13 mouse cellular contexts compared by ENCODE assay signal in genomic region chr6:132649399-132649798, GRCm38 (mm10). TPM values are rescaled to one million over a fixed set of nuclear protein-coding genes. Genes with fewer than 3 reads are reported as not detected.
A peak's percentile ranks its signal among the peaks of the same experiment; 100 is the strongest.
DNase-seq lines count a peak whose midpoint lies in the region; ATAC-seq and TF ChIP-seq lines count a peak whose summit lies in the region.
"Had no signal": no experiment of that assay in that cellular context is flagged by ENCODE, and none has a peak within 500 bp of the region (broad histone marks: within the 10 kb centered on the region; RNA-seq: fewer than 3 reads in every experiment).

No protein-coding gene starts in this region.

- no peaks in the 10 kb centered on the region for H3K27me3 ChIP-seq in hindbrain, embryonic 11.5 days (ENCODE audit: control insufficient read depth, insufficient read depth, low read length)
- H3K27me3 ChIP-seq in hindbrain, embryonic 13.5 days, result no peaks in the 10 kb centered on the region
- no peaks in the 10 kb centered on the region for H3K27me3 ChIP-seq in midbrain, embryonic 14.5 days (ENCODE audit: control insufficient read depth, insufficient read depth, low read length)
- no peaks in the 10 kb centered on the region for H3K27me3 ChIP-seq in midbrain, embryonic 15.5 days (replicated peaks)
- H3K27me3 ChIP-seq in thymus, adult 2 months (ENCODE audit: control insufficient read depth, insufficient read depth, low read length), result no peaks in the 10 kb centered on the region
- H3K27me3 ChIP-seq: heart, embryonic 13.5 days; limb, embryonic 12.5 days had no signal

- ATAC-seq in hindbrain, embryonic 11.5 days (ENCODE audit: low FRiP score), result no peak
- no peak for ATAC-seq in hindbrain, embryonic 13.5 days (ENCODE audit: low FRiP score)
- ATAC-seq in midbrain, embryonic 14.5 days (ENCODE audit: low FRiP score, low TSS enrichment), result no peak
- ATAC-seq in midbrain, embryonic 15.5 days (replicated peaks), result no peak
- ATAC-seq: midbrain, embryonic 16.5 days had no signal

- no peak overlapping the region for H3K27ac ChIP-seq in hindbrain, embryonic 11.5 days (ENCODE audit: low read depth, low read length)
- H3K27ac ChIP-seq in hindbrain, embryonic 13.5 days, result no peak overlapping the region
- H3K27ac ChIP-seq in midbrain, embryonic 14.5 days (replicated peaks; ENCODE audit: low read depth, low read length), result no peak overlapping the region
- no peak overlapping the region for H3K27ac ChIP-seq in midbrain, embryonic 15.5 days
- no peak overlapping the region for H3K27ac ChIP-seq in thymus, adult 2 months (ENCODE audit: control insufficient read depth, insufficient read depth, low read length)
- H3K27ac ChIP-seq: heart, embryonic 13.5 days; limb, embryonic 12.5 days had no signal

- no peaks in the 10 kb centered on the region for H3K4me1 ChIP-seq in hindbrain, embryonic 11.5 days (replicated peaks; ENCODE audit: control insufficient read depth, insufficient read depth, low read length)
- H3K4me1 ChIP-seq in hindbrain, embryonic 13.5 days (replicated peaks), result no peaks in the 10 kb centered on the region
- no peaks in the 10 kb centered on the region for H3K4me1 ChIP-seq in midbrain, embryonic 14.5 days (ENCODE audit: control insufficient read depth, insufficient read depth, low read length)
- no peaks in the 10 kb centered on the region for H3K4me1 ChIP-seq in midbrain, embryonic 15.5 days
- H3K4me1 ChIP-seq in thymus, adult 2 months (replicated peaks; ENCODE audit: control insufficient read depth, insufficient read depth, low read length), result no peaks in the 10 kb centered on the region
- H3K4me1 ChIP-seq: heart, embryonic 13.5 days; limb, embryonic 12.5 days had no signal

- no peak overlapping the region for H3K9ac ChIP-seq in hindbrain, embryonic 11.5 days (ENCODE audit: low read depth, low read length)
- no peak overlapping the region for H3K9ac ChIP-seq in hindbrain, embryonic 13.5 days
- H3K9ac ChIP-seq in midbrain, embryonic 14.5 days (replicated peaks; ENCODE audit: low read length), result no peak overlapping the region
- H3K9ac ChIP-seq in midbrain, embryonic 15.5 days, result no peak overlapping the region
- H3K9ac ChIP-seq: heart, embryonic 13.5 days; limb, embryonic 12.5 days had no signal

- DNase-seq in hindbrain, embryonic 11.5 days (ENCODE audit: low spot score), result peak; percentile 23
- peak; percentile 49 for DNase-seq in midbrain, embryonic 14.5 days
- DNase-seq in embryo, embryonic 10 days (ENCODE audit: low spot score), result peak; percentile 62
- DNase-seq in ovary, postnatal 36 days (ENCODE audit: low spot score), result no peak
- DNase-seq in thymus, postnatal 25 days, result no peak
- DNase-seq in thymus, adult 2 months, result no peak

- H3K36me3 ChIP-seq in hindbrain, embryonic 11.5 days (ENCODE audit: control insufficient read depth, insufficient read depth, low read length), result no peaks in the 10 kb centered on the region
- no peaks in the 10 kb centered on the region for H3K36me3 ChIP-seq in hindbrain, embryonic 13.5 days
- H3K36me3 ChIP-seq in midbrain, embryonic 14.5 days (ENCODE audit: control insufficient read depth, insufficient read depth, low read length), result no peaks in the 10 kb centered on the region
- no peaks in the 10 kb centered on the region for H3K36me3 ChIP-seq in midbrain, embryonic 15.5 days (replicated peaks)
- no peaks in the 10 kb centered on the region for H3K36me3 ChIP-seq in thymus, adult 2 months (ENCODE audit: control insufficient read depth, insufficient read depth, low read length)
- H3K36me3 ChIP-seq: heart, embryonic 13.5 days; limb, embryonic 12.5 days had no signal

- TF ChIP-seq CTCF in thymus, adult 2 months (IDR thresholded peaks at IDR 0.05; ENCODE audit: borderline replicate concordance, control insufficient read depth, extremely low read depth, insufficient read depth, low read length, poor library complexity), result no peak

- H3K9me3 ChIP-seq in hindbrain, embryonic 11.5 days (ENCODE audit: control insufficient read depth, low read length), result no peaks in the 10 kb centered on the region
- no peaks in the 10 kb centered on the region for H3K9me3 ChIP-seq in hindbrain, embryonic 13.5 days
- H3K9me3 ChIP-seq in midbrain, embryonic 14.5 days (ENCODE audit: control insufficient read depth, low read length), result no peaks in the 10 kb centered on the region
- H3K9me3 ChIP-seq in midbrain, embryonic 15.5 days, result no peaks in the 10 kb centered on the region
- H3K9me3 ChIP-seq: heart, embryonic 13.5 days had no signal

- H3K4me3 ChIP-seq in hindbrain, embryonic 11.5 days (ENCODE audit: low read depth, low read length), result no peak overlapping the region
- no peak overlapping the region for H3K4me3 ChIP-seq in hindbrain, embryonic 13.5 days
- H3K4me3 ChIP-seq in midbrain, embryonic 14.5 days (replicated peaks; ENCODE audit: low read depth, low read length), result no peak overlapping the region
- no peak overlapping the region for H3K4me3 ChIP-seq in midbrain, embryonic 15.5 days
- no peak overlapping the region for H3K4me3 ChIP-seq in thymus, adult 2 months (ENCODE audit: control insufficient read depth, insufficient read depth, low read length)
- H3K4me3 ChIP-seq: heart, embryonic 13.5 days; limb, embryonic 12.5 days had no signal

- no peak overlapping the region for H3K4me2 ChIP-seq in hindbrain, embryonic 11.5 days (replicated peaks; ENCODE audit: low read depth, low read length)
- H3K4me2 ChIP-seq in hindbrain, embryonic 13.5 days, result no peak overlapping the region
- H3K4me2 ChIP-seq in midbrain, embryonic 14.5 days (ENCODE audit: low read length), result no peak overlapping the region
- no peak overlapping the region for H3K4me2 ChIP-seq in midbrain, embryonic 15.5 days
- H3K4me2 ChIP-seq: heart, embryonic 13.5 days; limb, embryonic 12.5 days had no signal

- TF ChIP-seq POLR2A in thymus, adult 2 months (IDR thresholded peaks at IDR 0.05; ENCODE audit: control insufficient read depth, extremely low read depth, insufficient read depth, low read length, poor library complexity), result no peak

RNA-seq across cellular contexts. Expression of gene A630073D07Rik, which starts 1.9 kb away (rescaled TPM):
- polyA plus RNA-seq in hindbrain, embryonic 11.5 days (2014; fragmentation: Nextera tagmentation; extraction: Ambion mirVana), result not detected in 2 replicates
- polyA plus RNA-seq in hindbrain, embryonic 13.5 days (2015; fragmentation: Nextera tagmentation; extraction: Ambion mirVana), result not detected in 2 replicates
- polyA plus RNA-seq in midbrain, embryonic 14.5 days (2014; fragmentation: Nextera tagmentation; extraction: Ambion mirVana), result not detected in 2 replicates
- polyA plus RNA-seq in midbrain, embryonic 15.5 days (2015; fragmentation: Nextera tagmentation; extraction: Ambion mirVana), result not detected in 2 replicates
- 0.36 TPM in 1 of 2 replicates, not detected in the other for polyA plus RNA-seq in thymus, adult 2 months (2012; rRNA removed)
- polyA plus RNA-seq: forebrain, embryonic 11.5 days; heart, embryonic 13.5 days; limb, embryonic 12.5 days; midbrain, embryonic 16.5 days; testis, adult 2 months had no signal

RNA-seq across cellular contexts. Expression of gene Tas2r120, which starts 7.4 kb away (rescaled TPM):
- not detected in 2 replicates for polyA plus RNA-seq in hindbrain, embryonic 11.5 days (2014; fragmentation: Nextera tagmentation; extraction: Ambion mirVana)
- not detected in 2 replicates for polyA plus RNA-seq in hindbrain, embryonic 13.5 days (2015; fragmentation: Nextera tagmentation; extraction: Ambion mirVana)
- polyA plus RNA-seq in midbrain, embryonic 14.5 days (2014; fragmentation: Nextera tagmentation; extraction: Ambion mirVana), result not detected in 2 replicates
- not detected in 2 replicates for polyA plus RNA-seq in midbrain, embryonic 15.5 days (2015; fragmentation: Nextera tagmentation; extraction: Ambion mirVana)
- polyA plus RNA-seq in thymus, adult 2 months (2012; rRNA removed), result not detected in 2 replicates
- polyA plus RNA-seq: forebrain, embryonic 11.5 days; heart, embryonic 13.5 days; limb, embryonic 12.5 days; midbrain, embryonic 16.5 days; testis, adult 2 months had no signal

RNA-seq across cellular contexts. Expression of gene Tas2r121, which starts 51.4 kb away (rescaled TPM):
- polyA plus RNA-seq in hindbrain, embryonic 11.5 days (2014; fragmentation: Nextera tagmentation; extraction: Ambion mirVana), result not detected in 2 replicates
- not detected in 2 replicates for polyA plus RNA-seq in hindbrain, embryonic 13.5 days (2015; fragmentation: Nextera tagmentation; extraction: Ambion mirVana)
- not detected in 2 replicates for polyA plus RNA-seq in midbrain, embryonic 14.5 days (2014; fragmentation: Nextera tagmentation; extraction: Ambion mirVana)
- polyA plus RNA-seq in midbrain, embryonic 15.5 days (2015; fragmentation: Nextera tagmentation; extraction: Ambion mirVana), result not detected in 2 replicates
- not detected in 2 replicates for polyA plus RNA-seq in thymus, adult 2 months (2012; rRNA removed)
- polyA plus RNA-seq: forebrain, embryonic 11.5 days; heart, embryonic 13.5 days; limb, embryonic 12.5 days; midbrain, embryonic 16.5 days; testis, adult 2 months had no signal

RNA-seq across cellular contexts. Expression of gene Prp2, which starts 53.7 kb away (rescaled TPM):
- not detected in 2 replicates for polyA plus RNA-seq in hindbrain, embryonic 11.5 days (2014; fragmentation: Nextera tagmentation; extraction: Ambion mirVana)
- not detected in 2 replicates for polyA plus RNA-seq in hindbrain, embryonic 13.5 days (2015; fragmentation: Nextera tagmentation; extraction: Ambion mirVana)
- polyA plus RNA-seq in midbrain, embryonic 14.5 days (2014; fragmentation: Nextera tagmentation; extraction: Ambion mirVana), result not detected in 2 replicates
- polyA plus RNA-seq in midbrain, embryonic 15.5 days (2015; fragmentation: Nextera tagmentation; extraction: Ambion mirVana), result not detected in 2 replicates
- not detected in 2 replicates for polyA plus RNA-seq in thymus, adult 2 months (2012; rRNA removed)
- polyA plus RNA-seq: forebrain, embryonic 11.5 days; heart, embryonic 13.5 days; limb, embryonic 12.5 days; midbrain, embryonic 16.5 days; testis, adult 2 months had no signal

Comparison
In these comparisons a context has a peak if more than half of its experiments do, and no peak if none do; other contexts are left out.
1. DNase-seq: peak in hindbrain, embryonic 11.5 days (single experiment), midbrain, embryonic 14.5 days (single experiment) and embryo, embryonic 10 days (single experiment); none in ovary, postnatal 36 days (single experiment), thymus, postnatal 25 days (single experiment) and thymus, adult 2 months (single experiment).